Mouse (Mus musculus) layer of hippocampus, adult 18-20 months (tissue): ENCODE measurements around the gene Bglap3. TPM values are rescaled to one million over a fixed set of nuclear protein-coding genes. Genes with fewer than 3 reads are reported as not detected.
"Not testable (repeated sequence)": the region's sequence is repeated elsewhere in the genome, so short reads cannot be mapped to it uniquely, and the experiment has no call there.

Source experiments
- DNase-seq, 2 experiments: peaks; one replicate each; pipeline ENCODE4 v3.0.0; 2022; ENCODE audit warnings: low spot score in 2 of 2
- total RNA-seq, 2 experiments: library from RNA; stranded (reverse); gene quantifications; 2 replicates each; pipeline ENCODE4 v1.2.3; 2021

The Bglap3 gene
- total RNA-seq, 2 experiments from 2014 or later = 0.23 to 0.97 TPM

DNA sequence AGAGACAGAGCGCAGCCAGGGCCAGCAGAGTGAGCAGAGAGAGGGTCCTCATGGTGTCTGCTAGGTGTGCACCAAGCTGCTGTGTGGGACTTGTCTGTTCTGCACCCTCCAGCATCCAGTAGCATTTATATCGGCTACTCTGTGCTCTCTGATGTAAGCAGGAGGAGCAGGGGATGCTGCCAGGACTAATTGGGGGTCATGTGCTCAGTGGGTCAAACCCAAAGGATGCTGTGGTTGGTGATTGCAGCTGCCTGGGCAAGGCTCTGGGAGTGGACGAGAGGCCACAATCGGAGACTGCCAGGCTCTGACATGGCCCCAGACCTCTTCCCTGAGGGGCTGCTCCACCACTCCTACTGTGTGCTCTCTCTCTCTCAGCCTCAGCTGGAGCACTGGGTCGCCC, 6.1 kb upstream of the Bglap3 start, which contains the start of gene Bglap2:
Gene Bglap2 (minus strand): TSS at position 101 of the 400 bp plus-strand sequence.
- DNase-seq = not testable (repeated sequence)

DNA sequence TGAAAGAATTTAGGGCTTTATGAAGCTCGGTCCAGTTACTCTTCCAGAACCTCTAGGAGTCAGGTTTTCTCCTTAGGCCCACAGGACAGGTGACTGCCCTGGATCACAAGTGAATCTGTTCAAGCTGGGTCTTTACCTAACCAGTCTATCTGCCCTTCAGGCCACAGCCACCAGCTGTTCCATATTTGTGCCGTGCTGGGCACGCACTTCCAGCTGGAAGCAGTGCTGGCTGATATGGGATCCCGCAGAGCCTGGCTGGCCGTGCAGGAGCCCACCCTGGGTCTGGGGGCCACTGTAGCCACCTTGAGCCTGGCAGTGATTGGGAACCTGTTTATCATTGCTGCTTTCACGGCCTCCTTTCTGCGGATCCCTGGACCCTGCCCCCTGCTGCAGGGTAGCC, 4.1 kb upstream of the Bglap3 start:
- not testable (repeated sequence) for DNase-seq

DNA sequence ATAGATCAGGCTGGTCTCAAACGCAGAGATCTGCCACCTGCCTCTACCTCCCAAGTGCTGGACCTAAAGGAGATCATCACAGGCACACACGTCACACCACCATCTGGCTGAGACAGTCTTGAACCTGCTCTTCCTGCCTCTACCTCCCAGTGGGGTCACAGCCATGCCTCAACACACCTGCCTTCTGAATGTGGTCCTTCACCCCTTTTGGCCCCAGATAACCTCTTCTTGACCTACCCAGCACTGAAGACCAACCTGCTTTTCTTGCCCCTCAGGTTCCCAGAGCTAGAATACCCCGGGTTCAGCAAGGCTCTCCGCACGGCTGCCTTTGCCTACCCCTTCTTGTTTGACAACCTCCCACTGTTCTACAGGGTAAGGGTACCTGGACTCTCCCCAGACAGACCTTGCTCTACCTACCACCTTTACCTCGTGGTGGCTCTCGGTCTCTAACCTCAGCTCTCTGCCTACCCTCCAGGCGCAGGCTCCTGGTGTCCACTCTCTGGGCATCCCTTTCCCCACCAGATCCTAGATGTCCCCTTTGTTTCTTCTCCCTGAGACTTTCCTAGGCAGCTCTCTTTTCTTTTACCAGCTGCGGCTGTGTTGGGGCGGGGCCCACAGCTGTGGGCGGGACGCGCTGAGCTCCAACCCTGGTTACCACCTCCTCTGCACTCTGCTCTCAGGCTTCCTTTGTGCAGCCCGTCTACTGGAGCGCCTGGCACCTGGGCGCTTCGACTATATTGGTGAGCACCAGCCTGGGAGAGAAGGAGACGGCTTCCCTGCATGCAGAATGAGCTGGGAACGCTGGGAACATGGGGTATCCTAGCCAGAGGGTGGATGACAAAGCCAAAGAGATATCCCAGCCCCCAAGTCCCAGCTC, 3.4 kb upstream of the Bglap3 start:
- DNase-seq = not testable (repeated sequence)

DNA sequence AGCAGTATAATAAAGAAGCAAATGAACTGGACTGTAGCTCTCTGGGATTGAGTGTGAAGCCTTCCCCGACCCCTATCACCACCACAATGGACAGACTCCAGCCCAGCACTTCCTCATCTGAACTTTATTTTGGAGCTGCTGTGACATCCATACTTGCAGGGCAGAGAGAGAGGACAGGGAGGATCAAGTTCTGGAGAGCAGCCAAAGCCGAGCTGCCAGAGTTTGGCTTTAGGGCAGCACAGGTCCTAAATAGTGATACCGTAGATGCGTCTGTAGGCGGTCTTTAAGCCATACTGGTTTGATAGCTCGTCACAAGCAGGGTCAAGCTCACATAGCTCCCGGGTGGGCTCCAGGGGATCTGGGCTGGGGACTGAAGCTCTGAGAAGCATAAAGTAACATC, 4.0 kb downstream of the Bglap3 start:
- DNase-seq = not testable (repeated sequence)

DNA sequence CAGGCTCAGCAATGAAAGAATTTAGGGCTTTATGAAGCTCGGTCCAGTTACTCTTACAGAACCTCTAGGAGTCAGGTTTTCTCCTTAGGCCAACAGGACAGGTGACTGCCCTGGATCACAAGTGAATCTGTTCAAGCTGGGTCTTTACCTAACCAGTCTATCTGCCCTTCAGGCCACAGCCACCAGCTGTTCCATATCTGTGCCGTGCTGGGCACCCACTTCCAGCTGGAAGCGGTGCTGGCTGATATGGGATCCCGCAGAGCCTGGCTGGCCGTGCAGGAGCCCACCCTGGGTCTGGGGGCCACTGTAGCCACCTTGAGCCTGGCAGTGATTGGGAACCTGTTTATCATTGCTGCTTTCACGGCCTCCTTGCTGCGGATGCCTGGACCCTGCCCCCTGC, 5.0 kb downstream of the Bglap3 start:
- not testable (repeated sequence) for DNase-seq

DNA sequence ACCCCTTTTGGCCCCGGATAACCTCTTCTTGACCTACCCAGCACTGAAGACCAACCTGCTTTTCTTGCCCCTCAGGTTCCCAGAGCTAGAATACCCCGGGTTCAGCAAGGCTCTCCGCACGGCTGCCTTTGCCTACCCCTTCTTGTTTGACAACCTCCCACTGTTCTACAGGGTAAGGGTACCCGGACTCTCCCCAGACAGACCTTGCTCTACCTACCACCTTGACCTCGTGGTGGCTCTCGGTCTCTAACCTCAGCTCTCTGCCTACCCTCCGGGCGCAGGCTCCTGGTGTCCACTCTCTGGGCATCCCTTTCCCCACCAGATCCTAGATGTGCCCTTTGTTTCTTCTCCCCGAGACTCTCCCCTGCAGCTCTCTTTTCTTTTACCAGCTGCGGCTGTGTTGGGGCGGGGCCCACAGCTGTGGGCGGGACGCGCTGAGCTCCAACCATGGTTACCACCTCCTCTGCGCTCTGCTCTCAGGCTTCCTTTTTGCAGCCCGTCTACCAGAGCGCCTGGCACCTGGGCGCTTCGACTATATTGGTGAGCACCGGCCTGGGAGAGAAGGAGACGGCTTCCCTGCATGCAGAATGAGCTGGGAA, 5.6 kb downstream of the Bglap3 start:
- DNase-seq = peak in 1 of 2 experiments; percentile 73

DNA sequence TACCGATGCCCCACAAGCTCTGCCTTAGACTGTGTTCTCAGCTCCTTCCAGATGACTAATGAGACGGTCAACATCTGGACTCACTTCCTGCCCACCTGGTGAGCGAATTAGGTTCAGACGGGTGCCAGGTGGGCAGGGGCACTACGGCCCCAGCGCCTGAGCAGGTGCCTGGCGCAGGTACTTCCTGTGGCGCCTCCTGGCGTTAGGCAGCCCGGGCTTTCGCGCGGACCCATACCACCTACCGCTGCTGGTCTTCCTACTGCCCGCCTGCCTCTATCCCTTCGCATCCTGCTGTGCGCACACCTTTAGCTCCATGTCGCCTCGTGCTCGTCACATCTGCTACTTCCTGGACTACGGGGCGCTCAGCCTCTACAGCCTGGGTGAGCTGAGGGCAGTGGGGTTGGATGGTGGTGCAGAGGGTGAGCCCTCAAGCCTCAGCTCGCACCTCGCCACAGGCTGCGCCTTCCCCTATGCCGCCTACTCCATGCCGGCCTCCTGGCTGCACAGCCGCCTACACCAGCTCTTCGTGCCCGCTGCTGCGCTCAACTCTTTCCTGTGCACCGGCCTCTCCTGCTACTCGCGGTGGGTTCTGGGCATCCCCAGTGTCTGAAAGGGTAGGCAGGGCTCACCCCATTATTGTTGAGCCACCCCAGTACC, 6.7 kb downstream of the Bglap3 start:
- DNase-seq = peak in 1 of 2 experiments; percentile 39

DNA sequence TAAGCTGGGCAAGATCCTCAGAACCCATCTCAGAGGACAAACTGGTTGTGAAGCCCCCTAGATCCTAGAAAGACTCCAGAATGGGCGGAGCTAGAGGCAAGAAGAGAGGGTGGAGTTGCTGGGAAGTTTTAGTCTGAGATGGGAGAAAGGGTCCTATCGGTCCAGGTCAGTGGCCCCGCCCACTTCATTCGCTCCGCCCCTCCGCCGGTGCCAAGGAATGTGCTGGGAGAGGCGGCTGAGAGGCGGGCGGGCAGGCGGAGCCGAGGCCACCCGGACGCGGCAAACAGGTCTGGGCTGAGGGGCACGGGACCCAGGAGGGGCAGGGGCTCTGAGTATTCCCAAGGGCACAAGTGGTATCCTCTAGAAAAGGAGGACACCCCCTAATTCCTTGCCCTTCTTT, 8.2 kb downstream of the Bglap3 start, which contains the start of gene Paqr6:
Gene Paqr6 (plus strand): TSS at position 248 of the 400 bp plus-strand sequence.
- DNase-seq = peak in 1 of 2 experiments; percentile 44

DNA sequence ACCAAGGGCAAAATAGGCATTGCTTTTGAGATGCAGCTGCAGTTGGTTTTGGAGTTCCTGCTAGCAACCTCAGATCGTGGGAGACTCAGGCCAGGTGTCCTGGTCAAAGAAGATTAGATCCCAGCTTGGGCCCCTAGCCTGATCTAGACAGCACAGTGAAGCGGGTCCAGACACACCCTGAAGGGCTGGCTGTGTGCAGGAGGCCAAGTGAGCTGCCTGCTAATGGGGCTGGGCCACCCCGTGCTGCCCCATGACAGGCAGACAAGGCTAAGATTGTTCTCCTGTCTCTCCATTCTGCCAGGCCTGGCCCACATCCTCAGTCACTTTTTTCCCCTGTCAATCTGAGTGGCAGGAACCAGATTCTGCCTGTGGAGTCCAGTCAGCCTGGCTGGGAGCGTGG, 8.8 kb downstream of the Bglap3 start:
- peak in 1 of 2 experiments; percentile 61 for DNase-seq

DNA sequence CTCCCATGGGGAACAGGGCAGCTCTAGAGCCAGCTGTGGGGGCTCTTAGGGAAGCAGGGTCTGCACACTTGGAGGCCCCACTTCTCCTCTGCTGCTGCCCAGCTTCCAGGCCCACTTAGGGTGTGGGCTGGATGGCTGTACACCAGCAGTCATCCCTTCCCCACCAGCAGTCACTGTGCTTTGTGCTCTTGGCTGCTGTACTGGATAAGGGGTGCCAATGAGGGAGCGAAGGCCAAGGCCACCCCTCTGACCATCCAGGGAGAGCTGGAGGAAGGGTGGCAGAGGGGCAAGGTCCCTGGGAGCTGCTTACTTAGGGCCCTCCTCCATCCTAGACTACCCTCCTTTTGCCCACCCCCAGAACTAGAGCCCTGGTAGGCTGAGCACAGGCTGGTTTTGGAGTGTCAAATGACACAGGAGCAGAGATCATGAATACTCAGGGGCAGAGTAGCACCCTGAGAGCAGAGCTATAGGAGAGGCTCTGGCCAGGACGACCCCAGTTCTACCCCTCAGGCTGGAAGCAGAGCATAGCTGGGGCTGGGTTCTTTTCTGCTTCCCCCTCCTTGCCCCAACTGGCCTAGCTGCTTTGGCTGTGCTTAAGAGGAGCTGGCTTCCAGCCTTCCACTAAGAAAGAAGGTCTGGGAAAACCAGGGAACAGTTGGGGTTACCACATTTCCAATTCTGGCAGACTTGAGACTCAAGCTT, 10.8 kb downstream of the Bglap3 start:
- DNase-seq = peak in 1 of 2 experiments; percentile 34

DNA sequence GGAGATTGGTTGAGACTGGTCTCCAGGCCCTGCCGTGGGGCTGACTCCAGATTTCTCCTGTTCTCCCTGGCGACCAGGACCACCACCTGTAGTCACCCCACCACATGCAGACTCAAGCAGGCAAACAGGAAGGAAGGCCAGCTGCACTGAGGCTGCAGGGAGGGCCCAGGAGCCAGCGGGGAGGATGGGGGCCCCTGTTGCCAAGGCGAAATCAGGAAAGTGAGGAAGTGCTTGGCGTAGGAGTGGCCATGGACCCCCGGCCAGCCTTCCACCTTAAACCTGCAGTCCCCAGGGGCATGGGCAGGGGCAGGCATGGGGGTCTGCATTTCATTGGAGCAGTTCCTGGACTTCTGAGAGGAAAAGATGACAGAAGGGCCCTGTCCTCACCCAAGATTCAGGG, 11.4 kb downstream of the Bglap3 start:
- DNase-seq = no peak

DNA sequence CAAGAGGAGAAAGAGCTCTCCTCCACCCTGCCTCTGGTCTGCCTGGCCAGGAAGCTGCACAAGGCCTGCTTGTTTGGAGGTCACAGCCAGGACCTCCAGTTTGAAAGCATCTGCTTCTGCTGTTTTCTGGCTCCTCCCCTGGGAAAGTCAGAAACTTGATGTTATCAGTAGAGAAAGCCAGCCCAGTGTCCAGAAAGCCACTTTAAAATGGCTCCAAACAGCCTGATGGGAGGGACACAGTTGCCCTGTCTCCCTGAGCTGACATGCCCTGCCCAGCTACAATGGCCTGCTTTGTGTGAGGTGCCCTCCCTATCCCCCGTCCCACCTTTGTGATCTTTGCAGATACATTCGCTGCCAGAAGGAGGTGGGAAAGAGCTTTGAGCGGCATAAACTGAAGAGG, 12.6 kb downstream of the Bglap3 start:
- DNase-seq = no peak

DNA sequence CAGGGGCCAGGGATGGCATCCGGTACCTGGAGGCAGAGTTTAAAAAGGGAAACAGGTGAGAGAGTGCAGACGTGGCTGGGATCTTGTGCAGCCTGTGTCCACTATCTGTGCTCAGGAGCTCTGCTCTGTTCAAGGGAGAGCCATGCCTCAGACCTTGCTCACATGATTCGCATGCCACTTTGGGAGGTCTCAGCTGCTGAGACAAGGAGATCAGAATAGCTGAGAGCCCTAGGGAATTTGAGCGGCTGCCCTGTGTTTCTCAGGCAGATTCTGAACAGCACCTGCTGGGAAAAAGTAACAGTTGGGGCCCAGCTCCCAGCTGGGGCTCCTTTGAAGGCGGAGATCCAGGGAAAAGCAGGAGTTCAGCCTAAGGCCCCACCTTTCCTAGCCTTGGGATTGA, 13.0 kb downstream of the Bglap3 start:
- no peak for DNase-seq

DNA sequence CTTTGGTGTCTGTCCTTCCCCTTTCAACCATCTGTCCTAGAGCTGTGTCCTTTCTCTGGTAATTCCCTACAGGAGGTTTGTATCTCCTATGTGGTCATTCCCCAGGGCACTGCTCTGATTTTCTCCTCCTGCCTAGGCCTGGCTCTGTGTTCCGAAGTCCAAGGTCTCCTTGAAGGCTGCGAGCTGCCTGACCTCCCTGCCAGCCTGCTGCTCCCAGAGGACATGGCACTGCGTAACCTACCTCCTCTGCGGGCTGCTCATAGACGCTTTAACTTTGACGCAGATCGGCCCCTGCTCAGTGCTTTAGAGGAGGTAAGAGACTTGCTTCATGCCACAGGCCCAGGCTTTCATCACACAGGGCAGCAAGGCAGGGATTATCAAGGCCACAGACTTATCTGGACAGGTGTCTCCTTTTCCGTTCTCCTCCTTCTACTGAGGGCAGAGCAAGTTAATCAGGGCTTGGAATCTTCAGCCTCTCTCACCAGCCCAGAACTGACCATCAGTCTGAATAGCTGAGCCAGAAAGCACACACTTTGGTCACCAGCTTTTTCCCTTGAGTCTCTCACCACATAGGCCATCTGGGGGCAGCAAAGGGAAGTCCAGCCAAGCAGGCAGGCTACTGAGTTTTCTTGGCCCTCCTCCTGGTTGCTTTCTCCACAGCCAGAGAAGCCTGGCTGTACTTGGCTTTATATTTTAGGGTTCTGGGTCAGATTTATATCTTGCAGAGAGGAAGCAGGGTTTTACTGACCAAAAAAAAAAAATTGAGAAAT, 18.0 kb downstream of the Bglap3 start:
- DNase-seq = no peak

DNA sequence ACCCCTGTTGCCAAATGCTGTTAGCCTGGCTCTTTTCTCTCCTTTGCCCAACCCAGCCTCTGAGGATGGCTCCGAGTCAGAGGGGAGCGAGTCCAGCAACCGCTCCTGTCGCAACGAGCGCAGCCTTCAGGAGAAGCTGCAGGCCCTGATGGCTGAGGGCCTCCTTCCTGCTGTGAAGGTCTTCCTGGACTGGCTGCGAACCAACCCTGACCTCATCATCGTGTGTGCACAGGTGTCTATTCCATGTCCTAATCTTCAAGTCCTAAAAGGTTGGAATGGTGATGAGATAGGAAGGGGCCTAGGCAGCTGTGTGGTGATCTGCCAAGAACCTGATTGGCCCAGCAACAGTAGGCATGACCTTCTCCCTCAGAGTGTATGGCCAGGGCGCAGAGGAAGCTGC, 19.6 kb downstream of the Bglap3 start:
- DNase-seq = no peak

DNA sequence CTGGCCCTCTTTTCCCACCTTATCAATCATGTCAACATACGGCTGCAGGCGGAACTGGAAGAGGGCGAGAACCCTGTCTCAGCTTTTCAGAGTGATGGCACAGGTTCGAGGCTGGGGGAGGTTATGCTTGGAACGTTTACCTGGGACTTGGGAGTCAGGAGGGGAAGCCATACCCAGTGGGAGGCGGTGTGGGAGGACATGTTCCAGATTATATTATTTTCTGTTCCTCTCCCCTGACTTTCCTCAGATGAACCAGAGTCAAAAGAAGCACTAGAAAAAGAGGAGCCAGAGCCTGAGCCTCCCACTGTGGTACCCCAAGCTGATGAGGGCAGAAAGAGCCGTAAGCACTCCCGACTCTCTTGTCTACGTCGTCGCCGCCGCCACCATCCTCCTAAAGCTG, 21.8 kb downstream of the Bglap3 start:
- DNase-seq = no peak

DNA sequence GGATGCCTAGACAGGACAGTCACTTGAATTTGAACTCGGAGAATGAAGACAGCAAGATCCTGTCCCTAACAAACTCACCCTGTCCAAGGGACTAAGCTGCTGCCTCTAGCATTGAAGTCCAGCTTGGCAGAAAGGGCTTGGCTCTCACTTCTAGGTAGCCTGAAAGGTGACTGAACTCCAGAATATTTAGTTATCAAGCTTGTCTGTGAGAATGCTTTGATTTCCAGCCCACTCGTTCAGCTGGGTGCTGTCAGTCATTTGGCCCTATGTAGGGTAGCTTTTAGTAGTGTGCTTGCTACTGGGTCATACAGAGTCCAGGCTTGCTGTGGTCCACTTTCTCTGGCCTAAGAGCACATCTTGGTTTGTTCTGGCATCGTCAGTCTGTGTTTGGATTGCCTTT, 33.5 kb downstream of the Bglap3 start:
- no peak for DNase-seq

DNA sequence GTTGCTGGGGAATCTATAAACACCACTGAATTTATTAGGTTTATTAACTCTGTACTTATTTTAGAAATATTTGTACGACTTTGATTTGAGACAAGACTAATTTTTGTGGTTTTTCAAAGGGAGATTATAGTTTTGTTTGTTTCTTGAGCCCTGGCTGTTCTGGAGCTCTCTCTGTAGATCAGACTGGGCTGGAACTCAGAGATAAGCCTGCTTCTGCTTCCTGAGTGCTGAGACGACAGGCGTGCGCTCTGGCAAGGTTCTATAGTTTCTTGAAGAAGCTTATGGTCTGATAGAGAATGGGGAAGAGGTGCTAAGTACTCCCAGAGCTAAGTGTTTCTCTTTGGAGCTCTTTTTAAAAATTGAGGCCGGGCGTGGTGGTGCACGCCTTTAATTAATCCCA, 34.2 kb downstream of the Bglap3 start:
- no peak for DNase-seq

DNA sequence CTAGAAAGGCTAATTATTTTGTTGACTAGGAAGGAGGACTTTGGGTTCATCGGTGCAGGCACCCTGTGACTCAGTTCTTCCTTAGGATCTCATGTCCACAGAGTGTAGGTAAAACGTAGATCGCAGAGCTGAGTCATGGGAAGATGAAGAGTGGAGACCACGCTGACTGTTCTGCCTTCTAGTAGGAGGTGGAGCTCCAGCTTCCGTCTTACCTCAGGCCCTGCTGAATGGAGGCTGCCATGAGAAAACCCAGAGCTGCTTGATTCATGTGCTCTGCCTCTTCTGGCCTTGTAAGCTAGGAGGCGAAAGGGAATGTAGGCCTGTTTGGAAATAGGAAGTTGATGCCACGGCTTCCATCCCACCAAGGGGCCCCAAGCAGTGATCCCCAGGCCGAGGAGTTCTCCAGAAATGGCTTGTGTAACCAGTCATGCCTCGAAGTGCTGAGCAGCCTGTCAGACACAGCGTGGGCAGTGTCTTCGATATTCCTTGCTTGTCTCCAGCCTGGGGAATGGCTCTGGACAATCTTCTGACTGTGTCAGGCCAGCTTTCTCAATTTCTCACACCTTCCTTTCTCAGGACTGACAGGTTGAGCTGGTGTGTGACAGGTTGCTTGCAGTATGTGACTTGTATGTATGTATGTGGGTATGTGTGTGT, 35.0 kb downstream of the Bglap3 start:
- DNase-seq = no peak
